Mouse (Mus musculus) liver, embryonic 14.5 days (tissue): ENCODE measurements around the gene Fxyd1.

Source experiments
- CTCF ChIP-seq: IDR thresholded peaks from 2 replicates; pipeline ENCODE4 v1.5.1; 2016; ENCODE audit warnings: antibody characterized with exemption, low read depth, control low read depth
- EP300 ChIP-seq: IDR thresholded peaks from 2 replicates; pipeline ENCODE4 v1.6.1; 2016; ENCODE audit warnings: antibody characterized with exemption, low read depth

DNA sequence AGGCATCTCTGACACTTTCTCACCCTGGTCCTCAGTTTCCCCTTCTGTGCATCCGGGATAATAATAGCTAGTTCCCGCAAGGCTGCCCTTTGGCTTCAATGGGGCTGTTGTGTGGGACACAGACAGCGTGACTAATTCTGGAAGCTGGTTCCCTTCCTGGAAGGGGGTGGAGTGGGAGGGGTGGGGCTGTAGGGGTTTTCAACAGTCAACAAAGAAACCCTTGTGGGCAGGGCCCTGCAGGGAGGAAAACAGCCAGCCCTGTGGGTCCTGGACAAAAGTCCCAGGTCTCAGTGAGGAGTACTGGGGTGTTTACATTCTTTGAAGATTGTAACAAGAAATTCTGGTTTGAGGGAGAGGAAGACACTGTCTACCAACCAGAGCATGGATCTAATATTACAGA lies 28.2 kb upstream of the Fxyd1 start:
- TF ChIP-seq CTCF (no peak), EP300 (no peak)
